Mouse (Mus musculus) colon, adult 2 months (tissue): Measurements from ENCODE around the gene Brpf3. TPM values are rescaled to one million over a fixed set of nuclear protein-coding genes. Genes with fewer than 3 reads are reported as not detected.

Experiments used
- polyA plus RNA-seq: library from polyadenylated mRNA; depleted of rRNA; stranded (reverse); fragments of >200 nt; gene quantifications from 2 replicates; pipeline ENCODE4 v1.2.3, GENCODE M21; 2012; rRNA removed

Gene Brpf3
- polyA plus RNA-seq = 98.6 and 106 TPM in 2 replicates

DNA sequence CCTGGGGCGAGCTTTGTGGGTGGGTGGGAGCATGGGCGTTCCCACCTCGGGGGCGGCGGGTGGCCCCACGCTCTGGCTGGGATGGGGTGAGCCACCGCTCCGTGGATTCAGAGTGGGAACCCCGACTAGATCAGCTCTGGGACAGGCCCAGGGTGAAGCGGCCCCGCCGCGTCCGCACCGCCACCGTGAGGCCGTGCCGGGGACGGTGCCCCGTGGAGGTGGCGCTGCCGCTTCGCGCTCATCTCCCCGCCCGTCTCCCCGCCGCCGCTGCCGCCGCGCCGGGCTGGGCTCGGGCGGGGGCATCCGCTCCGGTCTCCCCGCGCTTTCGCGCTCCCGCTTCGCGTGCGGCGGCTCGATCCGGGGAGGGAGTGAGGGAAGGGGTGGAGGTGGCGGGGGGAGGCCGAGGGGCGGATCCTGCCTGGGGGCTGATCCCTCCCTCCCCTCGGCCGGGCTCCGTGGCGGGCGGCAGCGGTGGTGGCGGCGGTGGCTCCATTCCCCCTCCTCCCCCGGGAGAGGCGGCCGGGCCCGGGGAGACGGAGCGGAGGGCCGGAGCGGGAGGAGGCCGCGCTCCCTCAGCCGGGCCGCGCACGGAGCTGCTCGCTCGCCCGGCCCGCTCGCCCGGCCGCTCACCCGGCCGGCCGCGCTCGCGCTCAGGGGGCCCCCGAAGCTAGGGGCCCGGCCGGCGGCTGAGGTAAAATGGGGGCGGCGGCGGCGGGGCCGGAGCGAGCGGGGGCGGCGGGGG is at the start of gene Brpf3:
TSS of gene Brpf3 (plus strand) at position 420 of the 742 bp plus-strand sequence.

DNA sequence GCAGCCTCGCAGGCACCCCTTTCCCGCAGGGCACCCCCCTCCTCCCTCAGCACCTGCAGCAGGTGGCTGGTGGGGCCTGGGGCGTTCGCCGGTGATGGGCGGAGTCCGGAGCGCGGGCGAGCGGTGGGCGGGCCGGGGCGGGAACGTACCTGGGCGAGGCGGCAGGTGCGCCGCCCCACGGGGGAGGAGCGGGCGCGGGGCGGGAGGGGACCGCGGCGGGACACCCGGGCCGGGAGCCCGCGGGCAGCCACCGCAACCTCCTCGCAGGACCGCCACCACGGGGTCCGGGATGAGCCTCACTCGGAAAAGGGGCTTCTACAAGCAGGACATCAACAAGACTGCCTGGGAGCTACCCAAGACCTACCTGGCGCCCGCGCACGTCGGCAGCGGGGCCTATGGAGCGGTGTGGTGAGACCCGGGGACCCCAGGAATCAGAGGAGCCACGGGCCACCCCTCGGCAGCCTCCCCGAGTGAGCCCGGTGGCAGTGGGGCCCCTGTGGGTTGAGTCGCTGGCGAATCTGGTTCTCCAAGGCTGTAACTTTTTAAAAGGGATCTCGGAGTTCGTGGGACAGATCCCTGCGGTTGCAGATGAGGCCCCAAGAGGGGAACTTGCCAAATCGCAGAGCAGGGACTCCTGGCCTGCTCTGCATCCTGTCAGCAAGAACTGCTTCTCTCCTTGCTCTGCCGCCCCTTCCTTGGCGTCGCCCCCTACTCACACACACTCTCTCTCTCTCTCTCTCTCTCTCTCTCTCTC is 31.6 kb upstream of the Brpf3 start, which contains the start of gene Mapk13:
TSS of gene Mapk13 (plus strand) at position 177 of the 754 bp plus-strand sequence.

DNA sequence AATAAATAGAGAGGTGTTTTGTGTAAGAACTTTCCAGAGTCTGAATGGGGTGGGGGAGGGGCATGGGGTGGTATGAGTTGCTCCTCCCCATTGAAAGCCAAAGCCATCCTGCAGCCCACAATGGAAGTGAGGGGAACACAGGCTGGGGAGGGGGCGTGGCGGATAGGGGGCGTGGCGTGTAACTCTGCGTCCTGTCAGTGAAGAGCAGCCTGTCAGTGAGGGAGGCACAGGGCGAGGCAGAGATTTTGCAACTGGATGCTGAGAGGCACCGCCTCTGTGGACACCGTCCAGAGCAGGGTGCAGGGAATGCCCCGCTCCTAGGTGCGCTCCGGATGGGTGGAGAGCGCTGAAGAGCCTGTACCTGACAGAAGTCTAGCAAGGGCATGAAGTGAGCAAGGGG is 57.3 kb downstream of the Brpf3 start, which contains the start of gene Pnpla1:
TSS of gene Pnpla1 (plus strand) at position 207 of the 400 bp plus-strand sequence.

Other genes with a start within 250 kb of the Brpf3 start
- gene Clps, start 240.3 kb upstream of the Brpf3 start, polyA plus RNA-seq = 161 and 4,635 TPM in 2 replicates
- 1.3 and 1.5 TPM in 2 replicates for gene Lhfpl5, start 225.4 kb upstream of the Brpf3 start, polyA plus RNA-seq
- gene Srpk1, start 178.4 kb upstream of the Brpf3 start, polyA plus RNA-seq = 15.2 and 19.0 TPM in 2 replicates
- gene Slc26a8, start 110.9 kb upstream of the Brpf3 start, polyA plus RNA-seq = 0.38 and 0.73 TPM in 2 replicates
- gene Mapk14, start 109.8 kb upstream of the Brpf3 start, polyA plus RNA-seq = 61.2 and 72.0 TPM in 2 replicates
- gene AC170998.1, start 75.0 kb upstream of the Brpf3 start, polyA plus RNA-seq = 0.66 TPM in 1 of 2 replicates, not detected in the other
- gene Mapk13, start 31.8 kb upstream of the Brpf3 start, polyA plus RNA-seq = 225 and 282 TPM in 2 replicates
- gene Pnpla1, start 57.3 kb downstream of the Brpf3 start, polyA plus RNA-seq = 1.2 and 2.4 TPM in 2 replicates
- gene 4930539E08Rik, start 114.2 kb downstream of the Brpf3 start, polyA plus RNA-seq = 52.7 and 52.9 TPM in 2 replicates
- 0.22 TPM in 1 of 2 replicates, not detected in the other for gene Pxt1, start 142.8 kb downstream of the Brpf3 start, polyA plus RNA-seq
- gene Kctd20, start 150.9 kb downstream of the Brpf3 start, polyA plus RNA-seq = 36.3 and 37.8 TPM in 2 replicates
- 95.9 and 122 TPM in 2 replicates for gene Stk38, start 206.9 kb downstream of the Brpf3 start, polyA plus RNA-seq
- gene Srsf3, start 231.5 kb downstream of the Brpf3 start, polyA plus RNA-seq = 116 and 149 TPM in 2 replicates